Mouse (Mus musculus) ovary, adult 18-20 months (tissue): Measurements from ENCODE around the gene Fam198b.

Experiments used
- DNase-seq: peaks from one replicate; pipeline ENCODE4 v3.0.0; 2022; ENCODE audit warnings: low spot score, mixed read lengths

Gene Fam198b

GRCm38 (mm10) chr3:79885686-79886356, 1.5 kb downstream of the Fam198b start:
- no peak for DNase-seq

GRCm38 (mm10) chr3:79886357-79887091, 2.2 kb downstream of the Fam198b start:
- no peak for DNase-seq

GRCm38 (mm10) chr3:79887161-79887855, 3.0 kb downstream of the Fam198b start:
- no peak for DNase-seq

- DNase-seq: no peak
These were observed 3.6 kb downstream of the Fam198b start for GRCm38 (mm10) chr3:79887966-79888365.

- DNase-seq: no peak
These were observed 13.4 kb downstream of the Fam198b start for GRCm38 (mm10) chr3:79897534-79898370.

DNA sequence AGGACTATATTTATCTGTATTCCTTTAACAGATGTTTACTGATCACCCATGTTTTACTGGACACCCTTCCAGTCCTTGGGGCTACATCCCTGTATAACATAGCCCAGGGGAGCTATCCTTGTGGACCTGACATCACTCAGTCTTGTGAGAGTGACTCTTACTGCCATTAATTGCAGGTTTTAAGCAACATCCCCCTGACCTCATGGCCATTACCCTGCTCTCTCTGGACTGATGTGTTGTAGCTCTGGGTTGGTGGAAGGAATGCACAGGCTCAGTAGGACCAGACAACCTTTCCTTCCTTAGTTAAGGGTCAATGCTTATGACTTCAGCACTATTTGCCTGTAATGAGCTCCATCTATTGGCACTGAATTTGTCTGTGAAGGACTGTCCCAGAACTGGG, 14.2 kb downstream of the Fam198b start:
- no peak for DNase-seq

- DNase-seq: no peak
These were observed 15.6 kb downstream of the Fam198b start for GRCm38 (mm10) chr3:79899906-79900305.

- DNase-seq: no peak
These were observed 16.2 kb downstream of the Fam198b start for GRCm38 (mm10) chr3:79900502-79900901.

GRCm38 (mm10) chr3:79901321-79901720, 17.0 kb downstream of the Fam198b start:
- DNase-seq: no peak

GRCm38 (mm10) chr3:79901734-79902133, 17.4 kb downstream of the Fam198b start:
- DNase-seq: no peak

DNA sequence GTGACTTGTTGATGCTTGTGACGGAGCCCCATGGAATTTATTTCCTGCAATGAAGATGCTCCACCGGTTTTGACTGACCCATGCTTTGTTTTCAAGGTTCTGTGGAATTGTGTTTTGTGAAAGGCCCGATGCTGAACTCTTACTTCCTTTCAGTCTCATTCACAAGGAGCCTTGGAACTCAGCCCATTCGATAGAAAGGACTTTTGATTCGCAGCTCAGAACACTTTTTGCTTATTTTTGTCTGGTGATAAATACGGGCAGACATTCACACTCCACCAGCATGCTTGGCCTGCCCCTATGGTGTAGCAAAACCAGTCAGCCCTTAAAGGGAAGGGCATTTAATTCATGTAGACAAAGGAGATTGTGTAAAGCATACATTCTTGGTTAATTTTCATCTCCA, 19.5 kb downstream of the Fam198b start:
- no peak for DNase-seq

DNA sequence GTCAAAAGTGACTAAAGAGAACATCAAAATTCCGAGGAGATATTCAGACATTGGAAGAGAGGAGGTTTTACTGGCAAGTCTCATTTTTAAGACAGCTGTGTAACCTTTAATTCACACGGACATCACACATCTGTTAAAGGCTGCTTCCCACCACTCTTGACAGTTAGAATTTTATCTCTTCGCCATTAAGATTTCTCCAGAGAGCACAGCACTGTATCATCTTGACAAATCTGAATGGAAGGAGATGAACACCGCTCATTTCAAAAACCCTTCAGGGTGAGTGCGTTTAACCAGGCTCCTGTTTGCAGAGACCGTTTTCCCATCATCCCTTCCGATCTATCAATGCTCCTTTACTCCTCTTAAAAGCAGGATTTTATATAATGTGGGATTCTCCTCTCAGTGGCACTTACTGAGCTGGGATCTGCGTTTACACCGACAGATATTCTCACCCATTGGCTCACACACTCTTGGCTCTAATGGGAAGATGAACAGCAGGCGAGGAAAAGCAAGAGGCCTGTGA, 20.0 kb downstream of the Fam198b start:
- no peak for DNase-seq

- no peak for DNase-seq
These were observed 21.1 kb downstream of the Fam198b start for GRCm38 (mm10) chr3:79905397-79905796.

GRCm38 (mm10) chr3:79906250-79907045, 22.1 kb downstream of the Fam198b start:
- DNase-seq: no peak

DNA sequence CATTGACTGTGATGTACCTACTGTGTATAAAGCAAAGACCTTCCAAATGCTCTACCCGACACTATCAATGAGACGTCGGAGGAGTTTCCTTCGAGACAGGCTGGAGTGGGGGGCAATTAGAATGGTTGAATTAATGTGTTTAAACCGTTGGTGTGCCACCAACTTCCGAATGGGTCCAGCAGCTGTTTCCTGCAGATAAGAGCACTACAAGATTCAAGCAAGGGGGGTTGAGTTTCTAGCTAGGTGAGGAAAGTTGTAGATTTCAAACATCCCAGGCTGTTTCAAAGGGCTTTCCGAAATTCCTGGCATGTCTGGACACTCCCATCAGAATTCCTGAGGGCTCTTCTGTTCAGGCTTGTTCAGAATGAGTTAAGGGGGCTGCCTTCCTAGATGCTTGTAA, 22.9 kb downstream of the Fam198b start:
- DNase-seq: no peak

- DNase-seq: no peak
These were observed 26.2 kb downstream of the Fam198b start for GRCm38 (mm10) chr3:79910375-79911141.

GRCm38 (mm10) chr3:79911166-79911565, 26.8 kb downstream of the Fam198b start:
- no peak for DNase-seq

DNA sequence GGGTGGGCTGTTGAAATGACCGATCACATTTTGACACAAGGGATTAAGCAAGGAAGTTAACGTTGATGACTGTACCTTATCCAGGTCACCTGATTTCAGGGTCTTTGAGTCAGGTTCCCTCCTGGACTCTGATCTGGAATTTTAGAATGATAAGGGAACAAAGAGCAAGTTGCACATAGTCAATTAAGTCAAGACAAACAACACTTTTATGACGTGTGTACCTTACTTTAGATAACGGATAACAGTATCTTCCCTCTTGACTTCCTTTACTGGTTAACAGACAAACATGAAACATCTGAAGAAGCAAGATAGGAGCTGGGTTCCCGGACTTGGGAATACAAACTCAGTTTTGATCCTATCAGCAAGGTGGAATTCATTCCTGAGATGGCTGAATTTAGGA, 29.7 kb downstream of the Fam198b start:
- DNase-seq: no peak

- DNase-seq: no peak
These were observed 31.9 kb downstream of the Fam198b start for GRCm38 (mm10) chr3:79916185-79916584.

DNA sequence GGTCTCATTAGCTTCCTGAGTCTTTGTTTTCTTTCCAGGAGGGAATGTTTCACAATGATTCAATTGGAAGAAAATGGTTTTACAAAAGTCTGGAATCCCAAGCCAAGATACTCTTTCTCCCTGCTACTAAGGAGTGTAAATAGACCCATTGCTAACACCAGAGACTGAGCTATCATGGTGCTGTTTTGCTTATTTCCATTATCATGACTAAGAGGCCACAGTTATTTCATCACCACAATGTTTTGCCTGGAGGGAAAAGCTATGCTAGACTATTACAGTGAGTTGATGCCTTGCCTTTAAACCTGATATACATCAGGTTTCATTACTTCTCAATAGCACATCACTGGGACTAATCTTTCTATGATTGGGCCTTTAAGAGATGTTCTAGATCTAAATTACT, 34.4 kb downstream of the Fam198b start:
- no peak for DNase-seq
